Mouse (Mus musculus) embryo, embryonic 10.5 days (tissue): ENCODE results near the gene Suds3.
A peak's percentile ranks its signal among the peaks of the same experiment; 100 is the strongest.

Experiments
- DNase-seq: peaks from one replicate; pipeline ENCODE4 v3.0.0-alpha.2; 2015; ENCODE audit warnings: low spot score

Suds3 gene

DNA sequence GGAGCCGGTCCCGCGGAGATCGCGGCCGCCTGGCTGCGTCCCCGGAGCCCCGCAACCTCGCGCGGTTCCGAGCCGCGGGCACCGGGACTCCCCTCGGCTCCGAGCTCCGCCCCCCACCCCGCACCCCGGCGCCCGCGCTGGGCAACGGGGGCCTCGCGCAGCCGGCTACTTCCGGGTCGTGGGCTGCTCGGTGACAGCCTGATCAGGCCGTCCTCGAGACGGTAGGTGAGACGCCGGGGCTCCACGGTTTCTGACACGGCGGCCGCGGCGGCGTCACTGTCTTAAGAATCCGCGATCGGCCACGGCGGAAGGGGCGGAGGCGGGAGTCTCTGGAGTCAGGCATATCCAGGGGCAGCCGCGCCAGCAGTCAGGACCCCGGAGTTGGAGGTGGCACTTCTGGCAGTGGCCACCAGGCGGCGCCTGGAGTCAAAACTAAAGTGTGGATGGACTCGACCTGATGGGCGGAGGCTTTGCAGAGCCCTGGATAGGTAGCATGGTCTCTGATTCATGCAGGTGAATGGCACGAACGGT is at the start of gene Suds3:
Gene Suds3 (minus strand): TSS at position 278 of the 531 bp plus-strand sequence.
- peak; percentile 90 for DNase-seq

DNA sequence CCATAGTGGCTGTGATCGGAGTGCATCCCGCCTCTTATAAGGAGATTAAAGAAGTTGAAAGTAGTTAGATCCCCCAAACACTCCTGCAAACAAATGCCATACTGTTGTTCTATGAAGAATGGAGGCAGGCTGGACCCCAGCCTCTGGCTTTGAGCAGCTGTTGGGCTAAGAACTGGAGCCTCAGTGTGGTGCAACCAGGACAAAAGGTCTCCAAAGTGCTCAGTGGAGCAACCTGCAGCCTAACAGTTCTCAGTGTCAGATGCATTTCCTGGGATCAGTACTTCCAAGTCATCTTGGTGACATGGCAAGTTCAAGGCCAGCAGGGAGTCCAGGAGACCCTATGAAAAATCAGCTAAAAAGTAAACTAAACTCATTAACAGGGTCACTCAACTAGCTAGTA is 49.0 kb upstream of the Suds3 start:
- DNase-seq, result no peak

DNA sequence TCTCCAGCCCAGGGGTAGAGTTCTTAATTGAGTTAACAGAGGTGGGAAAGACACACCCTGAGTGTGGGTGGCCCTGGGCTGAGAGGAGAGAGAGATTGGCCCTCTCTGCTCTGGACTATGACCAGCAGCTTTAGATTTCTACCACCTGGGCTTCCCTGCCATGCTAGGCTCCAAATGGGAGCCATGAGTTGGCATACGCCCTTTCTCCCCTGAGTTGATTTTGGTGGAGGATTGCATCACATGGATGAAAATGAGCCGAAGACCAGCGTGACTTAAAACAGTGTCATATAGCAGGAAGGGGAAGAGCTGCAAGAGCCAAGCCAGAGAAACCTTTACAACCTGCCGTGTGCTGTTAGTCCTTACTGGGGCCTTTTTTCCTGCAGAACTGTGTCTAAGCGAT is 48.6 kb upstream of the Suds3 start:
- DNase-seq, result no peak

DNA sequence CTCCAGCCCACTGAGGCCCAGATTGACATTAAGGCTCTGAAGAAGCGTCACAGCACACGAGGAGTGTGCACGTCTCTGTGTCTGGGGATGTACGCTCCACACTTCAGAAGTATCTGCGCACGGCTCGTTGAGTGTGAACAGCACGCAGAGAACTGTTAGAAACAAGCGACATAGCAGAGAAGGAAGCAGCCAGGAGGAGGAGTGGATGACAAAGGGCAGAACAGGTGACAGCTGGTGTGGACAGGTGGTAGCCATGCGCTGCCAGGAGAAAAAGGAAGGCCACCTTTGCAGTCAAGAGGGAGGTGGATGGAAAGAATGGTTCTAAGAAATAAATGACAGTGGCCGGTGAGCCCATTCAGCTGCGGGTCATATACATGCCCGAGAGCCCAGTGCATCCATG is 47.9 kb upstream of the Suds3 start:
- no peak for DNase-seq

DNA sequence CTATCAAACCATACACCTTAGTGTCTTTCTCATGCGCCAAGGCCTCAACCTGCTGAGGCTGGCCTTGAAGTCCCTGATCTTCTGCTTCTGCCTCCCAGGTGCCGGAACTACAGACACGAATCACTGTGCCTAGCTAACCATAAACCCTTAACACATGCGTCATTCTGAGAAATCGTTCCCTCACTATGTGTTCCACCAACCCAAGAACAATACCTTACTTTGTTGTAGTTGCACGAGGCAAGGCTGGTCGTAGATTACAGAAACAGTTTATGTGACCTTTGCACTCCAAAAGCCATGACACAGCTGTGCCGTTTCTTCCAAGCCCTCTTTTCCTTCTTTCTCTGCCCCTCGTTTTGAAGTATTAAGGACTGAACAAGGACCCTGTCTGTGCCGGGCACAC is 44.6 kb upstream of the Suds3 start:
- peak; percentile 58 for DNase-seq

DNA sequence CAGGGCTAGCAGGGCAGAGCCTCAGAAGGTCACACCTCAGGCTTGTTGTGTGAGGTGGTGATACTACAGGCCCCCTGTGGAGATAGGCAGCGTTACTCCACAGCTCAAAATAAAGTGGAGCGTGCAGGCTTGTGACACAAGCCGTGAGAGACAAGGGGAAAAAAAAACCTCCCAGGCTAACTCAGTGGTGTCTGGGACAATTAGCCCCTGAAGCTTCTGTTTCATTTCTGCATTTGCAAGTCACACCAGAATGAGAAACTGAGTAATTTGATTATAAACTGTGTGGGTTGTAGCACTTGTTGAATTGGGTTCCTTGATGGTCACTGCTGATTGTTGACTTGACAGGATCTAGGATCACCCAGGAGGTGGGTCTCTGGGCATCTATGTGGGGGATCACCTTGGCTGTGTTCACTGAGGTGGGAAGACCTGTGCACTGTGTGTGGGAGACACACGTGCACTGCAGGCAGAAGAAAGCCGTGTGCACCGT is 43.9 kb upstream of the Suds3 start:
- DNase-seq, result no peak

DNA sequence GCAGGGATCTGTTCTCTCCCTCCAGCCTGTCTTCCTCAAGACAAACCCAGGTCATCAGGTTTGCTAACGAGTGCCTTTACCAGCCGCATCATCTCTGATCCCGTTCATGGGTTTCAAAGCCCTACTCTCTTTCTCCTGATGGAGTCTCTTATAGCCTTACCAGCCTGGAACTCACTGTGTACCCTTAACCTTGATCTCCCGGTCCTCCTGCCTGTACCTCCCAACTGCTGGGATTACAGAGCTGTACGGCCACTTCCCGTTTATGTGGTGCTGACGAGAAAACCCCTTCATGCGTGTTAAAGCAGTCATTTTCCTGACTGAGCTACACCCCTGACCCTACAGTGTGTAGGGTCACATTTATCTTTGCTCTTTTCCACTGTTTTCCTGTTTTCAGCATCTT is 43.4 kb upstream of the Suds3 start:
- no peak for DNase-seq

DNA sequence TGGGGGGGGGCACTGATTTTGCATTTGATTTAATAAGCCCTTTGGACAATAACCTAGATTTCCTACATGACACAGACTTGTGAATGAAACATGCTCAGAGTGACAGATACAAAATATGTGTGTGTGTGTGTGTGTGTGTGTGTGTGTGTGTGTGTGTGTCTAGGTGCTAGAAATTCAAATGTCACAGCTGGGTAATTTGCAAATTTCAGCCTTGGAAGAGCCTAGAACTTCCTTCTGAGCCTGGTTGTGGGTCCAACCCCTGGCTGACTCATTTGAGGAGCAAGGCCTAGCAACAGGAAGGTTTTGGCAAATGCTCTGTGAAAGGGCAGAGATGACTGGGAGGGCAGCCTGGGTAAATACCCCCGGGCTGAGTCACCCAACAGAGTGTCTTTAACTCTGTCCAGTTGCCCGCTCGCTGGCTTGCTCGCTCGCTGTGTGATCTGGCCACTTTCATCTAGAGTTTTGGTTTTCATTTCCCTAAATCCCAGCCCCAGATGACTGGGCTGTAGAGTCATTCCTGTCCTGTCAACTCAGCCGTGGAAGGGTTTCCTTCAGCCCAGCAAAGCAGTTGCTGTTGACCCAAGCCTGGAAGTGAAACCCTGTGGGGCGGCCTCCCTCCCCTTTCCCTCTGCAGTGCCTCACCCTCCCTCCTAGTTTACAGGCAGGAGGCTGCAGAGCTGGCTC is 42.6 kb upstream of the Suds3 start:
- no peak for DNase-seq

DNA sequence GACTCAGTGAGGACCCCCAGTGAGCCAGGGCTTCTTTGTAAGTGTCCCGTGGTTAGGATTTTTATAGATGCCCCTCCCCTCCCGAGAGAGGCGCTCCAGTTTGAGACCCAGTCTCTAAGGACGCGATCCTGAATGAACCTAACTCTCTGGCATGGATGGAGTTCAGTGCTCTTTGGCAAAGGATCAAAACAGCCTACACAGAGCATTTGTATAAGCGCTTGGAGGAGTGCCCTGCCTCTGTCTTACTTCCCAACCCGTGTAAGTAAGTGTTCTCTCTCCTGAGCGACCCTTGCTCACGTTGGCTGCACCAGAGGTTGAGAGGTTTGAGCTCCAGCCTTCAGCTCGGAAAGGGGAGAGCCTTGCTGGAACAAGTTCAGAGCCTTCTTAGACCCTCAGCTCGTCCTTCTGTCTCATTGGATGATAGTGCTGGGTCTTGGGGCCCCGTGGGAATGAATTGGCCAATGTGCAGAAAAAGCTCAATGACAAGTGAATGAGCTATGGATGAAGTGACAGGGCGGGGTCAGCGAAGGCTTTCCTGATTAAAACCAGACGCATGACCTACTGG is 37.7 kb upstream of the Suds3 start:
- DNase-seq, result peak; percentile 76

DNA sequence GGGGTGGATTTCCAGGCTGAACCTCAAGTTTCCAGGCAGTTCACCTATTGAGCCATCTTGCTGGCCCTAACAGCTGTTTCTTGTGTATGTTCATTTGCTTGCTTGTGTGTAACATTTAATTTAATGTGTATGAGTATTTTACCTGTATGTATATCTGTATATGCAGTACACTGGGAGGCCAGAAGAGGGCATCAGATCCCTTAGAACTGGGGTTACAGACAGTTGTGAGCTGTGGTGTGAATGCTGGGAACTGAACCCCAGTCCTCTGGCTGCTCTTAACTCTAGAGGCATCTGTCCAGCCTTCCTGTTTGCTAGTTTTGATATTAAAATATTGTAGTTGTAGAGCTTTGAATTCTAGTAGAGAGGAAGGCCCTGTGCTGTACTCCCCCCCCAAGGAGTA is 37.0 kb upstream of the Suds3 start:
- no peak for DNase-seq

DNA sequence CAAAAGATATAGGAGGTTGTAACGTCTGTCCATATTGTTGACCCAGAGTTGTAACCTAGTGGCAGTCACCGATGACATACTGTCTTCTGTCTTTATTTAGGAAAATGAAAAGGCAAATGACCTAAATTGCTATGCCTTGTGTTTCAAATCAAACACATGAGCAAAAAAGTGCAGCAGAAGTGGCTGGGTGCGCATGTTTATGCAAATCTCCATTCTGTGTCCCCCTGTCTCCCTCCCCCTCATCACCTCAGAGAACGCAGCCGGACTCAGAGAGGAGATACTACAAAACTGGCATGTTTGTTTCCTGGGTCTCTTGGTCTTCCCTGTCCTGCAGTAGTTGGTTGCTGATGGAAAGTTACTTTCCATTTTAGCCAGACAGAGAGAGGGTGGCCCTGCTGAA is 34.2 kb upstream of the Suds3 start:
- no peak for DNase-seq

DNA sequence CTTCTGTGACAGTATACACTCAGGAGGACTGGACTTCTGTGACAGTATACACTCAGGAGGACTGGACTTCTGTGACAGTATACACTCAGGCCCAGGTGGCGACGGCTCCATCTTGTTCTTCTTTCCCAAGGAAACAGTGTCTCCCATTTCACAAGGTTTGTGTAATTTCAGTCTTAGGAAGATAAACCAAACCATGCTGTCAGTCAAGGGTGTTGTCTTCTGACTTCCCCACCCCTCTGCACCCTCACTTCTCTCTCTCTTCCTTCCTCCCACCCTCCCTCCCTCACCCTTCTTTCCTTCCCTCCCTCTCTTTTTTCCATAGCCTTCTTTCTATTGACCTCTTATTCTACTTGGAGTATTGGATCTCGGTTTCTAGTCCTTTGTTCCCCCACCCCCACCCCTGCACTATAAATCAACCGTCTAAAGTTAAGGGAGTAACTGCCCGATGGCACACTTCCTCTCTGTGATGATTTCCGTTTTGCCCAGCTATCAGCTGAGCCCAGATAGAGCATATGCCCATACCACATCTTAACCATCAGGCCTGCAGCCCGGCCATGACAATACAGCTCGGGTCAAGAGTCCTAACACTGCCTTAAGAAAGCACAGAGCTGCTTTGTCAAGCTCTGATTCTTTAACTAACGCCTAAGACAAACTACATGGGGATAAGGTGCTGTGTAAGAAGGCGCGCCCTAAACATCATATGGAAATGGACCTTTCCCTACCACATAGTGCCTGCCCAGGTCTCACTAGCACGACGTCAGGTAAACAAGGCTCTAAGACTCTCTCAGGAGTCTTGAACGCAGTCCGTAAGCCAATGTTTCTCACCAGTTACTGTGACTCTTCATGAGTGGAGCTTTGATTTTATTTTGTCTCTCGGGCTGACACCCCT is 33.4 kb upstream of the Suds3 start:
- DNase-seq, result no peak

DNA sequence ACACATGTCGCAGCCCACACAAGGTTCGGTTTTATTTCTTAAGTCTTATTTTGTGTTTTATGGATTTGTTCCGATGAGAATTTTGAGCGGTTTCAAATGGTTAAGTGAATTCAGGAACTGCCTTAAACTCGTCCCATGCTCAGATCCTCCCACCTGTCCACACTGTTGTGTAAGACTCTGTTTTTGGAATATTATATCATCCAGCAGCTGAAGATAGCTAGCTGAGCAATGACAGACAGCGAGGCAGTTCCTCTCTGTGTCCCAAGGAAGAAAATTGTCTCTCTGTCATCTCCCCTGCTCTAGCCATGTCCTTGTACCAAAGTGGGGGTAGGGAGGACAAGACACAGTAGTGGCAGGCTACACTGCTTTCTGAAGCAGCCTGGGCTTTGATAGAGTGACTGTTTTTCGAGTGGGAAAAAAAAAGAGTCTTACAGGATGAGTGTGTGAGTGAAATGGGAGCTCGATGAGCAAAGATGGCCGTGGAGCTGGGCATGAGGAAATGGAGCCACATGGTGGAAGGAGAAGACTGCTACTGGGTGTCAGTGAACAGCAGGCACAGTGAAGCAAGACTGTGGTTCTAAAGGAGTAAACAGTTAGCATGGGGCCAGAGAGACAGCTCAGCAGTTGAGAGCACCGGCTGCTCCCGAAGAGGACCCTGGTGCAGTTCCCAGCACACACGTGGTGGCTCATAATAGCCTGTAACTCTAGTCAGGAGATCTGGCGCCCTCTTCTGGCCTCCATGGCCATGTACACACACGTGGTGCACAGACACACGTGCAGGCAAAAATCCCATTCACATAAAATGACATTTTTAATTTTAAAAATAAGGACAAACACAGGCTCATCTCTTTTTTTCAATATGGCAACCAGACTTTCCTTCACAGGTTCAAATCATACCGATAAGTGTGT is 31.5 kb upstream of the Suds3 start:
- no peak for DNase-seq

DNA sequence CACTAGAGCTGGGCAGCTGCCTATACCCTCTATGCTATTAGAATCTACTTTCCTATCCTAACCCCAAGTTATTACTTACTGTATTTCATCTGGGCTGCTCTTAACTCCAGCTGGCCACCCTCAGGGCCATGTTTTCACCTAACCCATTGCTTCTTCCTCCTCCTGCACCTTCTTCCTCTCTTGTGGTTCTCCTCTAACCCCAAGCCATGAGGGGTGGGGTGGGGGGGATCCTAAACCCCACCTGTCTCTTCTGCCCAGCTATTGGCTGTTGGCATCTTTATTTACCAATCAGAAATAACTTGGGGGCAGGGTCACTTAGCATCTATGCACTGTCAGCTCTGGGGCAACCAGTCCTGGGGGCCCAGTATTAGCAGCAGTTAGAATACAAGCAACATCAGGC is 30.3 kb upstream of the Suds3 start:
- no peak for DNase-seq

DNA sequence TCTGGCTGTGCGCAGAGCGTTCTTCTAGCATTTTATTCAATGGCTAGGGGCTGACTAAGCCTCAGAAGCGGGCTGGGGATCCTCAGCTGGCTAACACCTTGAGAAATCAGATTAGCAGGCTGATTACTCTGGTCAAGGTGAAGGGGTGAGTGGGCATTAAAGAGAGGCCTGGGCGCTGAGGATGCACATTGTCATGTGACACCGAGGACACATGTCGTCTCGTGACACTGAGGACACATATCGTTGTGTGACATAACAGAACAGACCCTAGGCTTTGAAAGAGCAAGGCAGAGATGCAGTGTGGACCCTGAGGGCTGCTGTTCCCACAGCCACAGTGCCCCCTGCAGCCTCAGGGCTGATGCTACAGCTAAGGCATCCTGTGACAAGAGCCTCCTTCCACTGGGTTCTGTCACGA is 27.8 kb upstream of the Suds3 start:
- DNase-seq, result peak; percentile 63

DNA sequence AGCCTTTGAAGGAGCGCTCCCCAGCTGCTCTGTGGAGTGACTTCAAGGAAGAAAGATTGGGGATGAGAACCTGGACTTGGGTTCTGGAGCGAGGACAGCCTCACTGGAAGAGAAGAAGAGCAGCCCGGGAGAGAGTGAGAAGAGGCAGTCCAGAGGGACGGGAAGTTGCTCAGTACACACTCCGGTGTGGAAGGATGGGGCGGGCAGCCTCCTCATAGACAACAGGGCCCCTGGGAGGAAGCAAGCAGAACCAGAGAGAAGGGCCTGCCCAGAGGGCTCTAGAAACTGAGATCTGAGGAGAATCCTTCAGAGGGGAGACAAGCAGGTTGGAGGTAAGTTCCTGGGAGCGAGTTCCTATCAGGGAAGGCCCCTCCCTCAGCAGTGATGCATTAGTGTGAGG is 24.5 kb upstream of the Suds3 start:
- no peak for DNase-seq

DNA sequence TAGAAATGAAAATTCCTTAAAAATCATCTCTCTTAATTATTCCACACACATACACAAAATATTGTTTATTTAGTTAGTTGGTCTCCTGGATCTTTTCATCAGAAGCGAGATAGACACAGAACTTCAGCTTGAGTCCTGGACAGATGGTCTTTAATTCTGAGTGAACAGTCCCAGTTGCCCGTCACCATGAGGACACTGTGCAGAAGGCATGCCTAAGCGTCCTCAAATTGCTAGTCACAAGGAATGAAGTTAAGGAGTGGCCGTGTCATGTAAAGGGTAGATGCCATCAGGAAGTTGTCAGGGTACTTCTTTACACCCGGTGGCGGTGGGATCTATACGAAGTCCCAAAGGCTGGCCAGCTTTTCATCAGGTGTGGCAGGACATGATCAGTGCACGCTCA is 23.9 kb upstream of the Suds3 start:
- no peak for DNase-seq

DNA sequence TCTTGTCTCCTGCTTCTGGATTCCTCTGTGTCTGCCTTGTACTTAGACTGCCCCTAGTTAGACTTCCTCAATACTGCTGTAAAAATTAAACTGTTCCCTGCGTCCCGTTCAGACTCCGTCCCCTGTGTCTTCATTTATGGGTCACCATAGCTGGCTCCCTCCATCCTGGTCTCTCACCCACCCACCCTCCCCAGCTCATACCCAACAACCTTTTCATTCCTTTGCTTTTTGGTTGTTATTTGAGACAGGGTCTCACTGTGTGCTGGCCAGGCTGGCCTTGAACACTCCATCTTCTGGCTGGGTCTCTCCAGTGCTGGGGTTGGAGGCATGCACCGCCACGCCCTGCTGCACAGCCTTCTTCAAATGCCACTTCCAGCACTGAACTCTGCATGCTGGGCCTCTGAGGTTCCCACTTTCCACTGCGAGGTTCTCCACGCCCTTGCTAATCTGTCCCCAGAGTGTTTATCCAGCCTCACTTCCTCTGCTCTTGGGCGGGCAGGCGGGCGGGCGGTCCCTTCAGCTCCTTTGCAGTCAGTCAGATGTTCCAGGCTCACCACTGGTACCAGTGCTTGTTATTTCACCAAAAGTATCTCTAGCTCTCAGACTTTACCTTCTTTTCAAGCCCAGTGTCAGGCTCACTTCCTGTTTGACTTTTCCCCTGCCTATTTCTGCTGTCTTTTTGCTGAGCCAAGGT is 22.5 kb upstream of the Suds3 start:
- DNase-seq, result no peak

DNA sequence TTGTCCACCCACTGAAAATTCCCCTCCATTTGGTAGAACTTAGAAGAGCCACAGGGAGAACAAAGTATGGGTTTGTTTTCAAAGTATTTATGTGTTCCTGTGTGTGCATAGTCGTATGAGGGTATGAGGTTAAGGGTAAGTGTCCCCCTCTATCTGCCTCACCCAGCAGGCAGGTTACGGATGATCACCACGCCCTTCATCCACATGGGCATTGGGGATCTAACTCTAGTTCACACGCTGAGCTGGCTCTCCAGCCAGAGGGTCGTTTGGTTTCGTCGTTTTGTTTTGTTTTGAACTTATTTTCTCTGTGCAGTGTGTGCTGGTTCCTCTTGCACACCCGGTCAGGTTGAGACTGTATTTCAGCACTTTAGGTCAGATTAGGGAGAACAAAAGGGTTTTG is 21.7 kb upstream of the Suds3 start:
- DNase-seq, result no peak

DNA sequence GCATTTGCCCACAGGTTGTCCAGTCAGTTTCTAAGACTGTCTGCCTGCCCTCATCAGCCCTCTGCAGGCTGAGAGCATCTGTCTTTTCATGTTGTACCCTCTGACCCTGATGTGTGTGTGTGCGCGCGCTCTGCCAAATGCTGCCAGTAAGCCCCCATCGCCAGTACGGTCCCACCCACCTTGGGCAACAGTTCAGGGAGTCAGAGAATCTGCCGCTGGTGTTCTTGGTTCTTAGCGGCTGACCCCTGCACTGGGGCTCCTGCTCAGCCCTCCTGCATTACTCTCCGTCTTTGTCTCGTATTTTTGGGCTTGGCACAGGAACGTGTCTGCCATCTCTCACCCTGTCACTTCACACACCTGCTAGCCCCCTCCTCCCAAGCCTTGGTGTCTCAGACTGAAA is 21.1 kb upstream of the Suds3 start:
- DNase-seq, result no peak

DNA sequence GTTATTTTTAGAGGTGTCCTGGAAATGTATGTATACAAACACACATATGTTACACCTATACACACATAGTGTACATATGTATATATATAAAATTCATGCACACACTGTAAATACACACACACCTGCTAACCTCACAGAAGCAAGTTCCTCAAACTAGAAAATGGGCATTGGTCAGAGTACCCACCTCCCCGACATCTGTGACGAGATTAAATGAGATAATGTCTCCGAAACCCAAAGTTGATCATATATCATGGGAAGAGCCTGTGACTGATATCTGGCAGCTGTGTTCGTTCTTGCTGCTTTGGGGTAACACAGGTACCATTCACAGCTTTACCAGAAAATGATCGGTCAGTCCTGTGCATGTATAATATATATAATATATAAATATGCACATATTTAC is 20.7 kb upstream of the Suds3 start:
- no peak for DNase-seq
